Mouse (Mus musculus): ENCODE measurements around the gene Prelid3b. TPM values are rescaled to one million over a fixed set of nuclear protein-coding genes. Genes with fewer than 3 reads are reported as not detected.

The Prelid3b gene
- polyA plus RNA-seq, 1 experiment from 2014 or later: 129 TPM

- DNase-seq (ENCODE audit: low spot score, missing footprints): no peak
- 53% methylated on average over 7 of the region's 7 CpGs for WGBS
- H3K27ac ChIP-seq (ENCODE audit: low read depth, low read length): no peak overlapping the region
- no peaks in the 10 kb centered on the region for H3K27me3 ChIP-seq (ENCODE audit: control insufficient read depth, insufficient read depth, low read length)
- no peak overlapping the region for H3K4me3 ChIP-seq (ENCODE audit: low read depth, low read length)
- ATAC-seq (ENCODE audit: low FRiP score): peak; percentile 28; the same call in 1 of the 2 replicates
- H3K9ac ChIP-seq (ENCODE audit: low read length): no peak overlapping the region
- no peak overlapping the region for H3K4me2 ChIP-seq
- peaks cover 3% of the 10 kb centered on the region; the same call in 1 of the 2 replicates for H3K4me1 ChIP-seq (ENCODE audit: control insufficient read depth, insufficient read depth, low read length)
- no peaks in the 10 kb centered on the region for H3K36me3 ChIP-seq (ENCODE audit: control insufficient read depth, insufficient read depth, low read length)
- H3K9me3 ChIP-seq (ENCODE audit: control insufficient read depth, low read length): no peaks in the 10 kb centered on the region
Observed at GRCm38 (mm10) chr2:174446492-174446891, 26.4 kb downstream of the Prelid3b start.

- ATAC-seq (ENCODE audit: low FRiP score) (no peak), DNase-seq (ENCODE audit: low spot score, missing footprints) (peak; percentile 57)
- Histone ChIP-seq H3K27ac (ENCODE audit: low read depth, low read length) (no peak overlapping the region), H3K9me3 (ENCODE audit: control insufficient read depth, low read length) (no peaks in the 10 kb centered on the region), H3K27me3 (ENCODE audit: control insufficient read depth, insufficient read depth, low read length) (no peaks in the 10 kb centered on the region), H3K9ac (ENCODE audit: low read length) (no peak overlapping the region), H3K4me1 (ENCODE audit: control insufficient read depth, insufficient read depth, low read length) (peaks cover 3% of the 10 kb centered on the region; the same call in 1 of the 2 replicates), H3K4me2 (no peak overlapping the region), H3K36me3 (ENCODE audit: control insufficient read depth, insufficient read depth, low read length) (no peaks in the 10 kb centered on the region), H3K4me3 (ENCODE audit: low read depth, low read length) (no peak overlapping the region)
- WGBS: 83% methylated on average over 6 of the region's 6 CpGs
Observed at GRCm38 (mm10) chr2:174445018-174445417, 27.9 kb downstream of the Prelid3b start.

- no peak overlapping the region for H3K27ac ChIP-seq (ENCODE audit: low read depth, low read length)
- DNase-seq (ENCODE audit: low spot score, missing footprints) (peak; percentile 26), ATAC-seq (ENCODE audit: low FRiP score) (no peak)
- no peak overlapping the region for H3K9ac ChIP-seq (ENCODE audit: low read length)
- H3K27me3 ChIP-seq (ENCODE audit: control insufficient read depth, insufficient read depth, low read length): no peaks in the 10 kb centered on the region
- no peaks in the 10 kb centered on the region for H3K9me3 ChIP-seq (ENCODE audit: control insufficient read depth, low read length)
- peaks cover 3% of the 10 kb centered on the region; the same call in 1 of the 2 replicates for H3K4me1 ChIP-seq (ENCODE audit: control insufficient read depth, insufficient read depth, low read length)
- 85% methylated on average over 6 of the region's 7 CpGs for WGBS
- H3K4me3 ChIP-seq (ENCODE audit: low read depth, low read length): no peak overlapping the region
- H3K4me2 ChIP-seq: no peak overlapping the region
- H3K36me3 ChIP-seq (ENCODE audit: control insufficient read depth, insufficient read depth, low read length): no peaks in the 10 kb centered on the region
Observed at GRCm38 (mm10) chr2:174444359-174444758, 28.5 kb downstream of the Prelid3b start.

GRCm38 (mm10) chr2:174443046-174443445 is 29.8 kb downstream of the Prelid3b start:
- 72% methylated on average over 2 of the region's 2 CpGs for WGBS
- Histone ChIP-seq H3K27ac (ENCODE audit: low read depth, low read length) (no peak overlapping the region), H3K9me3 (ENCODE audit: control insufficient read depth, low read length) (no peaks in the 10 kb centered on the region), H3K27me3 (ENCODE audit: control insufficient read depth, insufficient read depth, low read length) (no peaks in the 10 kb centered on the region), H3K36me3 (ENCODE audit: control insufficient read depth, insufficient read depth, low read length) (no peaks in the 10 kb centered on the region), H3K4me3 (ENCODE audit: low read depth, low read length) (no peak overlapping the region), H3K4me1 (ENCODE audit: control insufficient read depth, insufficient read depth, low read length) (peaks cover 16% of the 10 kb centered on the region; the same call in 1 of the 2 replicates), H3K4me2 (no peak overlapping the region), H3K9ac (ENCODE audit: low read length) (no peak overlapping the region)
- no peak for ATAC-seq (ENCODE audit: low FRiP score)
- DNase-seq (ENCODE audit: low spot score, missing footprints): no peak

GRCm38 (mm10) chr2:174442460-174442859 is 30.4 kb downstream of the Prelid3b start:
- Histone ChIP-seq H3K27me3 (ENCODE audit: control insufficient read depth, insufficient read depth, low read length) (no peaks in the 10 kb centered on the region), H3K4me3 (ENCODE audit: low read depth, low read length) (no peak overlapping the region), H3K36me3 (ENCODE audit: control insufficient read depth, insufficient read depth, low read length) (no peaks in the 10 kb centered on the region), H3K4me2 (no peak overlapping the region), H3K27ac (ENCODE audit: low read depth, low read length) (no peak overlapping the region), H3K9ac (ENCODE audit: low read length) (no peak overlapping the region), H3K4me1 (ENCODE audit: control insufficient read depth, insufficient read depth, low read length) (peaks cover 19% of the 10 kb centered on the region; the same call in 1 of the 2 replicates), H3K9me3 (ENCODE audit: control insufficient read depth, low read length) (no peaks in the 10 kb centered on the region)
- DNase-seq (ENCODE audit: low spot score, missing footprints): peak; percentile 17
- no peak for ATAC-seq (ENCODE audit: low FRiP score)
- WGBS: 89% methylated on average over 9 of the region's 9 CpGs

- Histone ChIP-seq H3K4me3 (ENCODE audit: low read depth, low read length) (no peak overlapping the region), H3K36me3 (ENCODE audit: control insufficient read depth, insufficient read depth, low read length) (no peaks in the 10 kb centered on the region), H3K4me2 (no peak overlapping the region), H3K27me3 (ENCODE audit: control insufficient read depth, insufficient read depth, low read length) (no peaks in the 10 kb centered on the region), H3K27ac (ENCODE audit: low read depth, low read length) (no peak overlapping the region), H3K4me1 (ENCODE audit: control insufficient read depth, insufficient read depth, low read length) (peaks cover 19% of the 10 kb centered on the region; the same call in 1 of the 2 replicates), H3K9ac (ENCODE audit: low read length) (no peak overlapping the region), H3K9me3 (ENCODE audit: control insufficient read depth, low read length) (no peaks in the 10 kb centered on the region)
- DNase-seq (ENCODE audit: low spot score, missing footprints) (peak; percentile 81), ATAC-seq (ENCODE audit: low FRiP score) (no peak)
- 90% methylated on average over 4 of the region's 4 CpGs for WGBS
Observed at GRCm38 (mm10) chr2:174441898-174442297, 31.0 kb downstream of the Prelid3b start.

GRCm38 (mm10) chr2:174439961-174440360 is 32.9 kb downstream of the Prelid3b start:
- Histone ChIP-seq H3K36me3 (ENCODE audit: control insufficient read depth, insufficient read depth, low read length) (no peaks in the 10 kb centered on the region), H3K9ac (ENCODE audit: low read length) (no peak overlapping the region), H3K9me3 (ENCODE audit: control insufficient read depth, low read length) (no peaks in the 10 kb centered on the region), H3K4me2 (no peak overlapping the region), H3K4me1 (ENCODE audit: control insufficient read depth, insufficient read depth, low read length) (peaks cover 16% of the 10 kb centered on the region; the same call in 1 of the 2 replicates), H3K27ac (ENCODE audit: low read depth, low read length) (no peak overlapping the region), H3K27me3 (ENCODE audit: control insufficient read depth, insufficient read depth, low read length) (no peaks in the 10 kb centered on the region), H3K4me3 (ENCODE audit: low read depth, low read length) (no peak overlapping the region)
- ATAC-seq (ENCODE audit: low FRiP score) (no peak), DNase-seq (ENCODE audit: low spot score, missing footprints) (no peak)
- WGBS: 77% methylated on average over 9 of the region's 9 CpGs

- Histone ChIP-seq H3K4me1 (ENCODE audit: control insufficient read depth, insufficient read depth, low read length) (peaks cover 16% of the 10 kb centered on the region; the same call in 1 of the 2 replicates), H3K4me3 (ENCODE audit: low read depth, low read length) (0 out of 2 replicates have a peak overlapping the region, but pooled peaks have one; percentile 51), H3K9ac (ENCODE audit: low read length) (no peak overlapping the region; the same call in 1 of the 2 replicates), H3K27ac (ENCODE audit: low read depth, low read length) (no peak overlapping the region), H3K9me3 (ENCODE audit: control insufficient read depth, low read length) (no peaks in the 10 kb centered on the region), H3K36me3 (ENCODE audit: control insufficient read depth, insufficient read depth, low read length) (no peaks in the 10 kb centered on the region), H3K4me2 (peak overlapping the region; percentile 68), H3K27me3 (ENCODE audit: control insufficient read depth, insufficient read depth, low read length) (no peaks in the 10 kb centered on the region)
- WGBS: 46% methylated on average over 5 of the region's 5 CpGs
- DNase-seq (ENCODE audit: low spot score, missing footprints) (peak; percentile 81), ATAC-seq (ENCODE audit: low FRiP score) (no peak)
Observed at GRCm38 (mm10) chr2:174439450-174439838, 33.4 kb downstream of the Prelid3b start.

GRCm38 (mm10) chr2:174438737-174439449 is 34.0 kb downstream of the Prelid3b start, which contains the start of gene Ctsz:
Gene Ctsz (minus strand): TSS chr2:174439039.
- ATAC-seq (ENCODE audit: low FRiP score) (peak; percentile 86), DNase-seq (ENCODE audit: low spot score, missing footprints) (peak; percentile 96)
- WGBS: under 1% methylated on average over 35 of the region's 38 CpGs
- no peaks in the 10 kb centered on the region for H3K36me3 ChIP-seq (ENCODE audit: control insufficient read depth, insufficient read depth, low read length)
- H3K4me2 ChIP-seq: peak within 1 kb of the TSS; percentile 68
- peak within 1 kb of the TSS; percentile 66 for H3K9ac ChIP-seq (ENCODE audit: low read length)
- peaks cover 16% of the 10 kb centered on the region; the same call in 1 of the 2 replicates for H3K4me1 ChIP-seq (ENCODE audit: control insufficient read depth, insufficient read depth, low read length)
- H3K4me3 ChIP-seq (ENCODE audit: low read depth, low read length): peak within 1 kb of the TSS; percentile 51
- peak within 1 kb of the TSS; percentile 21; the same call in 1 of the 2 replicates for H3K27ac ChIP-seq (ENCODE audit: low read depth, low read length)
- H3K27me3 ChIP-seq (ENCODE audit: control insufficient read depth, insufficient read depth, low read length): no peaks in the 10 kb centered on the region
- H3K9me3 ChIP-seq (ENCODE audit: control insufficient read depth, low read length): no peaks in the 10 kb centered on the region
